Mouse (Mus musculus): ENCODE data around the gene Arhgef28. TPM values are rescaled to one million over a fixed set of nuclear protein-coding genes. Genes with fewer than 3 reads are reported as not detected.

Gene Arhgef28
- polyA plus RNA-seq, 1 experiment = 8.7 TPM

DNA sequence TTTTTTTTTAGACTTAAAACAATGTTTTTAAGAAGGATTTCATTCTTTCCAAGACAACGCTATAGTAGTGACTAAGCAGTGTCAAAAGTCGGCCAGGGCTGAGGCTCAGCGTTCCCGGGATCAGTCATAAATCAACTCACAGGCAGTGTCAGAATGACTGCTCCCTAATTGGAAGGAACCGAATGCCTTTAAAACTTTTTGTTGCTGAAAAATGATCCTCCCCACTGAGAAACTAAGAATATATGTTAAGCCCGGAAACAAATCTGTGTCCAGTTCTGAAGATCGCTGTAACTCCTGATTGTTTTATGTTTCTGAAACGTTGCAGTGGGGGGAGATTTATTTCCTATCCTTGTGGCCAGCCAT lies 278.1 kb downstream of the Arhgef28 start:
- WGBS = 56% methylated on average over 8 of the region's 8 CpGs
- no peak for DNase-seq
- no peak overlapping the region for H3K4me3 ChIP-seq (replicated peaks; ENCODE audit: insufficient read depth, low read depth, low read length)
- no peaks in the 10 kb centered on the region for H3K4me1 ChIP-seq (ENCODE audit: control insufficient read depth, insufficient read depth, low read length)
- no peak overlapping the region for H3K27ac ChIP-seq (ENCODE audit: insufficient read depth, low read length)
- TF ChIP-seq POLR2A (IDR thresholded peaks at IDR 0.05; ENCODE audit: borderline replicate concordance, insufficient read depth, low read length) (no peak), CTCF (IDR thresholded peaks at IDR 0.05; ENCODE audit: borderline replicate concordance, insufficient read depth, low read depth, low read length) (no peak)
- H3K27me3 ChIP-seq (ENCODE audit: control insufficient read depth, insufficient read depth, low read length) = no peaks in the 10 kb centered on the region; the same call in 1 of the 2 replicates

DNA sequence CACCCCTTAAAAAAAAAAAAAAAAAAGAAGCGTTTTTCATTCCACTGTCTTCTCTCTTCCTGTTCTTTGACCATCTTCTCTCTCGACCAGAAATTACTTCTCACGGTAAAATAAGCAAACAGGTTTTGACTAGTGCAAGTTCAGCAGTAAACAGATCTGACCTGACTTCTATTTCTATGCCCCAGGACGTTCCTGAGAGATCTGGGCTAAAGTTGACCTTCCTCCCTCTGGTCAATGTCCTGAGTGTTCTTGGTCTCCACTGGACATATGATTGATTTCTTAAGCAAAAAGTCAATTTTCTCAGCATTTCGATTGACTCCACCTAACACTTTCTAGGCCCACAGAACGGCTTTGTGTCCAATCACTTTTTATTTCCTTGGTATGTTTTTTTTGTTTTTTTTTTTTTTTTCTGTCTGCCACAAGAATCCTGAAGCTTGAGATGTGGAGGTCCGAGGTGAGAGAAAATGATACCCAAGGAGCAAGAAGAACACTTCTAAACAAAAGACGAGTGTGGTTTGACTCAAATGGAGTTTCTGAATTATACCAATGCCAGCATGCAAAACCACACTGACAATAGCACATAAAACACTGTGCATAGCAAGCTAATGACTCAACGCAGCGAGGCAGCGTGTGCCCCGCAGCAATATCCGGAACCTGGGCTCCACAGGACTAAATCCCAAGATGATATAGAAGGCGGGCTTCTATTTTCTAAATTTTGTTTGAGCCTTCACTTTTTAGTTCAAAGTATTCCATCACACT lies 278.7 kb downstream of the Arhgef28 start:
- H3K27ac ChIP-seq (ENCODE audit: insufficient read depth, low read length) = no peak overlapping the region
- no peak for TF ChIP-seq POLR2A (IDR thresholded peaks at IDR 0.05; ENCODE audit: borderline replicate concordance, insufficient read depth, low read length)
- TF ChIP-seq CTCF (IDR thresholded peaks at IDR 0.05; ENCODE audit: borderline replicate concordance, insufficient read depth, low read depth, low read length) = no peak
- 66% methylated on average over 14 of the region's 14 CpGs for whole genome bisulfite sequencing

DNA sequence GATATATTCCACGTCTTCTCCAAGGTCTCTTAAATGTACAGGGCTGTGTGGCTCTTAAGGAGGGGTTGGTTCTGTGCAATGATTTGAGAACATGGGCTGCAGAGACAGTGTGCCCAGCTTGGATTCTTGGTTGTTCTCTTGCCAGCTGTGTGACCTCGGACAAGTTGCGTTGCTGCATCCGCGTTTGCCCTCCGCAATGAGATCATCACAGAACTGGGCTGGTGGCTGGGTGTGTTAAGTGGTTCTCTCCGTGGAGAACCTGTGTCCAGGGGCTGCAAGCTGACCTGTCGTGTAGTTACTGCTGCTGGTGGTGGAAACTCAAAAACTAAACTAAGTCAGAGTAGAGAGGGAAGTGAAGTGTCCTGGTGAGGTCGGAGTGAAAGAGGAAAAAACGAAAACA lies 279.9 kb downstream of the Arhgef28 start:
- WGBS = 92% methylated on average over 10 of the region's 10 CpGs
- no peak for TF ChIP-seq POLR2A (IDR thresholded peaks at IDR 0.05; ENCODE audit: borderline replicate concordance, insufficient read depth, low read length)
- TF ChIP-seq CTCF (IDR thresholded peaks at IDR 0.05; ENCODE audit: borderline replicate concordance, insufficient read depth, low read depth, low read length) = no peak
- DNase-seq = no peak
- Histone ChIP-seq H3K4me3 (replicated peaks; ENCODE audit: insufficient read depth, low read depth, low read length) (no peak overlapping the region), H3K27ac (ENCODE audit: insufficient read depth, low read length) (no peak overlapping the region), H3K4me1 (ENCODE audit: control insufficient read depth, insufficient read depth, low read length) (0 out of 2 replicates have a peak, but pooled peaks cover 3% of the 10 kb centered on the region), H3K27me3 (ENCODE audit: control insufficient read depth, insufficient read depth, low read length) (no peaks in the 10 kb centered on the region; the same call in 1 of the 2 replicates)

More for the DNA sequence above, 278.7 kb downstream of the Arhgef28 start:
- Histone ChIP-seq H3K27me3 (ENCODE audit: control insufficient read depth, insufficient read depth, low read length) (no peaks in the 10 kb centered on the region; the same call in 1 of the 2 replicates), H3K4me3 (replicated peaks; ENCODE audit: insufficient read depth, low read depth, low read length) (no peak overlapping the region), H3K4me1 (ENCODE audit: control insufficient read depth, insufficient read depth, low read length) (0 out of 2 replicates have a peak, but pooled peaks cover 3% of the 10 kb centered on the region)
- DNase-seq = no peak

DNA sequence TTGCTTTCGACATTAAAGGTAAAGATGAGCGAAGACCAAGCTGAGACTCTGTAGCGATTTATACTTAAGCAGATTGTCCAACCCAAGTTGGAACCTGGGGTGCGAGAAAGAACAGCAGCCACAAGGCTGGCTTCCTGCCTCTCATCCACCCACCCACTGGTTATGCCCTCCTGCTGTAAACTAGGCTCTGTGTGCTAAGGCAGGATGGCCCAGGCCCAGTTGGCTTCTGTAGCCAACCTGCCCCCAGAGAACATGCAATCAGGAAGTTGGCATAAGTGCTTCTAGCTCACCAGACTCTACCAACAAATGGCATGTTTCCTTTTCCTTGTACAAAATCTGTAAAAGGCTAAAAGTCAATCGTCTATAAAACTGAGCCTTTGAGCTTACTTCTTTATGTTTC lies 283.2 kb downstream of the Arhgef28 start:
- H3K27me3 ChIP-seq (ENCODE audit: control insufficient read depth, insufficient read depth, low read length) = no peaks in the 10 kb centered on the region; the same call in 1 of the 2 replicates
- TF ChIP-seq CTCF (IDR thresholded peaks at IDR 0.05; ENCODE audit: borderline replicate concordance, insufficient read depth, low read depth, low read length) = no peak
- 0 out of 2 replicates have a peak, but pooled peaks cover 3% of the 10 kb centered on the region for H3K4me1 ChIP-seq (ENCODE audit: control insufficient read depth, insufficient read depth, low read length)
- DNase-seq = peak in 1 of 2 experiments; percentile 9
- no peak overlapping the region for H3K27ac ChIP-seq (ENCODE audit: insufficient read depth, low read length)
- H3K4me3 ChIP-seq (replicated peaks; ENCODE audit: insufficient read depth, low read depth, low read length) = no peak overlapping the region
- 41% methylated on average over 5 of the region's 5 CpGs for WGBS

DNA sequence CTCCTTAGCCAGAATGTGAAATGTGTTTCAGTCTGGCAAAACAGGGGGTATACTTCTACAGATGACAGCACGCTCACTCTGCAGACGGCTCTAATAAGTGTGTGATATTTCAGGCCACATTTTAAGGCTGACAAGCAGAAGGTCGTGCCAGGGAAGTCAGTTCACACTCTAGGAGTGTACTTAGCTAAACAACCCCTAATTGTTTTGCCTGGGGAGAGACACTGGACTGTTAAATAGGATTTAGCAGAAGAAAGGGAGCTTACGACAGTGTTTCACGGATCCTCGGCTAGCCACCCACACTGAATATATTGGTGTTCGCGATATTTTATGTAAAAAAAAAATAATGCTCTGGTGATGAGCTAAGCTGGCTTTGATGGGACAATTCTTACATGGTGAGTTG lies 286.6 kb downstream of the Arhgef28 start:
- 0 out of 2 replicates have a peak, but pooled peaks cover 3% of the 10 kb centered on the region for H3K4me1 ChIP-seq (ENCODE audit: control insufficient read depth, insufficient read depth, low read length)
- no peaks in the 10 kb centered on the region; the same call in 1 of the 2 replicates for H3K27me3 ChIP-seq (ENCODE audit: control insufficient read depth, insufficient read depth, low read length)
- 39% methylated on average over 8 of the region's 8 CpGs for WGBS
- DNase-seq = no peak
- TF ChIP-seq CTCF (IDR thresholded peaks at IDR 0.05; ENCODE audit: borderline replicate concordance, insufficient read depth, low read depth, low read length) (no peak), POLR2A (IDR thresholded peaks at IDR 0.05; ENCODE audit: borderline replicate concordance, insufficient read depth, low read length) (no peak)
- no peak overlapping the region for H3K4me3 ChIP-seq (replicated peaks; ENCODE audit: insufficient read depth, low read depth, low read length)
- H3K27ac ChIP-seq (ENCODE audit: insufficient read depth, low read length) = no peak overlapping the region

DNA sequence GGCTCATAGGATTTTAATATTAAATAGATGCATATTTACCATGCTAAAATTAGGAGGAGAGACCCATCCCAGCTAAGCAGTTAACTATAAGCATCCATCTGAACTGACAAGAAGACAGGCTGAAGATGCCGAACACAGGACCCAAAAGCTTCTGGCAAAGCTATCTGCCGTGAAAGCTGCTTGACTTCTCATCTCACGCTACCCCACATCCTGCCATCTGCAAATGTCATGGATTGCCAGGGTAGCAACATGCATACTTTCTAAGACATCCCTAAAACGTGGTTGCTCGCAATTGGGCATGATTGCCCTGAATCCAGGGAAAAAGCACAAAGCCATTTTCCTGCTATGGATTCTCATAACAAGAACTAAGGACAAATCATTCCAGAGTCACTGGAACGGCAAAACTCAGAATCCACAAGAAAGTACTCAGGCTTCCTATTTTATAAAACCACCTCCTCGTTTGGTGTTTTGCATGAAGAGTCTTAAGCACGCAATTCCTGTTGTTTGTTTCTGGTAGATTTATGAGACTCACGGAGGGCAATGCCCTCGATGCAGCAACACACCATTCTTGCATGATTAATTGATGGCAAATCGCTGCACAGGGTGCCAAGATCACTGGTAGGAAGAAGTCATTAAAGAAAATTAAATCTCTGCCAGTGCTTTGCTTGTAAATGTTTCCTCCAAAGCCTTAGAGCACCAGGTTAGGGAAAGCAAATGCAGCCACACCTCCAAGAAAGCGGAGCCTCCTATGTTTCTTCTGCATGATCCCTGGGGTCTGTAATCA lies 287.9 kb downstream of the Arhgef28 start:
- Histone ChIP-seq H3K4me1 (ENCODE audit: control insufficient read depth, insufficient read depth, low read length) (0 out of 2 replicates have a peak, but pooled peaks cover 3% of the 10 kb centered on the region), H3K27me3 (ENCODE audit: control insufficient read depth, insufficient read depth, low read length) (no peaks in the 10 kb centered on the region; the same call in 1 of the 2 replicates), H3K4me3 (replicated peaks; ENCODE audit: insufficient read depth, low read depth, low read length) (no peak overlapping the region), H3K27ac (ENCODE audit: insufficient read depth, low read length) (no peak overlapping the region)
- WGBS = 49% methylated on average over 12 of the region's 12 CpGs
- no peak for DNase-seq
- TF ChIP-seq CTCF (IDR thresholded peaks at IDR 0.05; ENCODE audit: borderline replicate concordance, insufficient read depth, low read depth, low read length) = no peak
- no peak for TF ChIP-seq POLR2A (IDR thresholded peaks at IDR 0.05; ENCODE audit: borderline replicate concordance, insufficient read depth, low read length)

DNA sequence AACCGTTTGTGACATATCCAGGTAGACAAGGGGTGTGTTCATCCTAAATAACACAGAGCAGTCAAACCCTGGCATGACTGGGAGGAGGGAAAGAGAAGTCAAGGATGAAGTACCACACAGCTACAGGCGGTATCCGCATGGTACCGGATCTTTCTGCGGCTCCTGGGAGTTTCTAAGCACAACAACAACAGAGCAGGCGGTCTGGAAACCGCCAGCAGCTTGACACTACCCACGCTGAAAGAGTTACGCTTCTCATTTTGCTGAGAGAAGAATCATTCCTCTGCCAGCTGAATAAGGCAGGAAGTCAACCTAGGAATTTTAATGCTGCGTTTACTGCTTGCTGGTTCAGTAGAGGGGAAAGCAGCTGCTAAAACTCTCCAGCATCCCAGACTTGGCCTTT lies 295.2 kb downstream of the Arhgef28 start:
- no peak for DNase-seq
- no peaks in the 10 kb centered on the region; the same call in 1 of the 2 replicates for H3K27me3 ChIP-seq (ENCODE audit: control insufficient read depth, insufficient read depth, low read length)
- H3K4me1 ChIP-seq (ENCODE audit: control insufficient read depth, insufficient read depth, low read length) = no peaks in the 10 kb centered on the region
- 39% methylated on average over 10 of the region's 10 CpGs for WGBS
- TF ChIP-seq POLR2A (IDR thresholded peaks at IDR 0.05; ENCODE audit: borderline replicate concordance, insufficient read depth, low read length) (no peak), CTCF (IDR thresholded peaks at IDR 0.05; ENCODE audit: borderline replicate concordance, insufficient read depth, low read depth, low read length) (no peak)
- no peak overlapping the region for H3K4me3 ChIP-seq (replicated peaks; ENCODE audit: insufficient read depth, low read depth, low read length)
- no peak overlapping the region for H3K27ac ChIP-seq (ENCODE audit: insufficient read depth, low read length)
